Mouse (Mus musculus) forebrain, embryonic 16.5 days (tissue): ENCODE measurements around the gene Nat8f6. TPM values are rescaled to one million over a fixed set of nuclear protein-coding genes. Genes with fewer than 3 reads are reported as not detected.
"Not testable (repeated sequence)": the region's sequence is repeated elsewhere in the genome, so short reads cannot be mapped to it uniquely, and the experiment has no call there.

Source experiments
- ATAC-seq: fragments of 200-750 bp; cut with Nextera tagmentation; 2 replicates; pipeline ENCODE4 v1.8.0; 2017; ENCODE audit warnings: mild to moderate bottlenecking, moderate library complexity
- H3K27ac ChIP-seq: fragments of 300-500 bp; sonication (generic); 2 replicates; pipeline ENCODE4 v1.5.1; 2014; ENCODE audit warnings: low read length, control low read depth
- H3K27me3 ChIP-seq: fragments of 300-500 bp; sonication (generic); replicated peaks from 2 replicates; pipeline ENCODE4 v1.6.1; 2014; ENCODE audit warnings: low read length; ENCODE audit not compliant: control insufficient read depth, insufficient read depth
- H3K36me3 ChIP-seq: fragments of 300-500 bp; sonication (generic); 2 replicates; pipeline ENCODE4 v1.6.1; 2014; ENCODE audit not compliant: control insufficient read depth, insufficient read depth
- H3K4me1 ChIP-seq: fragments of 300-500 bp; sonication (generic); replicated peaks from 2 replicates; pipeline ENCODE4 v1.6.1; 2014; ENCODE audit warnings: low read length; ENCODE audit not compliant: control insufficient read depth, insufficient read depth
- H3K4me2 ChIP-seq: fragments of 300-500 bp; sonication (generic); 2 replicates; pipeline ENCODE4 v1.6.1; 2014; ENCODE audit warnings: mild to moderate bottlenecking, low read length, control low read depth
- H3K4me3 ChIP-seq: fragments of 300-500 bp; sonication (generic); replicated peaks from 2 replicates; pipeline ENCODE4 v1.5.1; 2014; ENCODE audit warnings: mild to moderate bottlenecking, low read length, control low read depth
- H3K9ac ChIP-seq: fragments of 300-500 bp; sonication (generic); replicated peaks from 2 replicates; pipeline ENCODE4 v1.6.1; 2014; ENCODE audit warnings: low read depth, low read length, control low read depth
- H3K9me3 ChIP-seq: fragments of 300-500 bp; sonication (generic); 2 replicates; pipeline ENCODE4 v1.6.1; 2016; ENCODE audit warnings: low read length; ENCODE audit not compliant: control insufficient read depth
- WGBS: fragments of 180-500 bp; shearing (Covaris S2); extraction: QIAGEN DNeasy Blood & Tissue Kit; methylation state at CpG from one replicate; pipeline ENCODE4 v1.1.7; 2014; 5-methylcytosine and 5-hydroxymethylcytosine counted together
- polyA plus RNA-seq: library from polyadenylated mRNA; unstranded; fragments of >200 nt; fragmentation: Nextera tagmentation; extraction: Ambion mirVana; gene quantifications from 2 replicates; pipeline ENCODE4 v1.2.1, GENCODE M21; 2015

Gene Nat8f6
- polyA plus RNA-seq, 1 experiment from 2014 or later, result not detected

DNA sequence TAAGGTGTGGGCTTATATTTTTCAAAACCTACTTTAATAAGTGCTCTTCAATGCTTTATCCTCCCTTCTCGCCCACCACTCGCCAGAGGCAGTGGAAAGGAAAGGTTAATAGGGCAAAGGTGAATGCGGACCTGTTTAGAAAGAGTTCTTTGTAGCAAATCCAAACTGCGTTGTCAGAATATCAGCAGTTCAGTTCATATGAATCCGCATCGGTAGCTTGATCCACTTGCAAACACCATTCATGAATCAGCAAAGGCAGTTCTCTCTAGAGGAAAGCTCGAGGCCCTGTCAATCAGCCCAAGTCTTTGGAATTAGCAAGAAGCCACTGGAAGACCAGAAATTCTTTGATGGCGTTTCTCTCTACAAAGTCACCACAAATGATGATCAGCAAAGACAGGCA is 17.9 kb upstream of the Nat8f6 start:
- Histone ChIP-seq H3K4me3 (no peak overlapping the region), H3K27me3 (no peaks in the 10 kb centered on the region), H3K4me1 (peaks cover 4% of the 10 kb centered on the region), H3K4me2 (no peak overlapping the region), H3K9me3 (no peaks in the 10 kb centered on the region), H3K36me3 (no peaks in the 10 kb centered on the region), H3K9ac (no peak overlapping the region), H3K27ac (no peak overlapping the region)
- no peak for ATAC-seq
- WGBS, result 22% methylated on average over 8 of the region's 8 CpGs

DNA sequence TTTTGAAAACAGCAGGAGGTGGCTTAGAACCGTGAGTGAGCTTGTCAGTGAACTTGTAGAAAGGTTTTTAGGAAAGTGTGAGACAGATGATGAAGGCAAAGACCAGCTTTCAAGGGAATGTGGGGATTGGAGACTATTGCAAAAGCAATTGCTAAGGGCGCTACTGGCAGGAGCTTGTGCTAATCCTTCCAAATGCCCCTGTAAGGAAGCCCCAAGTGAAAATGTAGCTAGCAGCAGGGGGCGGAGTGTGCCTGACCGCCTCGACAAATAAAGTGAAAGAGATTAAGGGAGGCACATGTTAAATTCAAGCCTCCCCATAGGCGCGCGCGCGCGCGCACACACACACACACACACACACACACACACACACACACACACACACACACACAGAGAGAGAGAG is 16.6 kb upstream of the Nat8f6 start:
- WGBS, result 2% methylated on average over 11 of the region's 12 CpGs
- peak overlapping the region; percentile 13 for H3K4me2 ChIP-seq
- peak; percentile 61 for ATAC-seq

DNA sequence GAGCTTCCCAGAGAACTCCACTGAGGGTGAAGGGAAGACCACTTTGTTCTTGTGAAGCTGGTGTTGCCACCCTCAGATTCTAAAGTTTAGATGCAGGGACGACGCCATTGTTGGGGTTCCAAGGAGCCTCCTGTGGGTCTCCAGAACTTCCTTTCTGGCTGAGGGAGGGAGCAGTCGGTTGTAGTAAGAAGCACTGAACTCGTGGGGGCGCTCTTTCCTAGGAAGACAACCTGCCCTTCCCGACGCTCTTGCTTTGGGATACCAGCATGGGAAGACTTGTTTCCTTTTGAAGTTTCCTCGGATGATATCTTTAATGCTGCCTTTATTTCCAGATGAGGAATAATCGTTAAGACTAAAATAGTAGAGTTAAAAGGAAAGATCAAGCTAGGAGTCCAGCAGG is 16.1 kb upstream of the Nat8f6 start:
- not testable (repeated sequence) for H3K9me3 ChIP-seq, H3K27me3 ChIP-seq, H3K27ac ChIP-seq, H3K4me2 ChIP-seq, H3K4me3 ChIP-seq, H3K36me3 ChIP-seq, H3K9ac ChIP-seq, H3K4me1 ChIP-seq, ATAC-seq
- 9% methylated on average over 8 of the region's 9 CpGs for WGBS

More for the DNA sequence above, 16.6 kb upstream of the Nat8f6 start:
- H3K9ac ChIP-seq, H3K4me3 ChIP-seq, H3K36me3 ChIP-seq, H3K27me3 ChIP-seq, H3K4me1 ChIP-seq, H3K27ac ChIP-seq, H3K9me3 ChIP-seq: not testable (repeated sequence)

DNA sequence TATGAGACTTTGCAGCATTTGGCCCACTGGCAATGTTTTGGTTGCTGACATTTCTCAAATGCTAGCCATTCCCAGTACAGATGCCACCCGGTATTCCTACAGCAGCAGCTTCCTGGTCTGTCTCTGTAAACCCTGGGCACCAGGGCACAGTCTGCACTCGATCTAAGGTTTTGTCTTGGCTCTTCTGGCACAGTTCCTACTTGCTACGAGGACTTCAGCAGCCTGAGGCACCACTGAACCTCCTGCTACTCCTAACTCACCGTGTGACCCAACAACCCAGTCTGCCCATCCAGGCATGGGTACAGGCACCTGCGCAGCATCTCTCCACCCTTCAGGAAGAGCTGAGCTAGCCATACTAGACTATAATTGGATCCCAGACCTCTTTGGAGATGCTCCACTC is 15.3 kb upstream of the Nat8f6 start:
- not testable (repeated sequence) for H3K9ac ChIP-seq, H3K4me2 ChIP-seq, ATAC-seq, H3K27me3 ChIP-seq, H3K4me1 ChIP-seq, H3K4me3 ChIP-seq, H3K9me3 ChIP-seq, H3K27ac ChIP-seq, H3K36me3 ChIP-seq
- 64% methylated on average over 5 of the region's 5 CpGs for WGBS

DNA sequence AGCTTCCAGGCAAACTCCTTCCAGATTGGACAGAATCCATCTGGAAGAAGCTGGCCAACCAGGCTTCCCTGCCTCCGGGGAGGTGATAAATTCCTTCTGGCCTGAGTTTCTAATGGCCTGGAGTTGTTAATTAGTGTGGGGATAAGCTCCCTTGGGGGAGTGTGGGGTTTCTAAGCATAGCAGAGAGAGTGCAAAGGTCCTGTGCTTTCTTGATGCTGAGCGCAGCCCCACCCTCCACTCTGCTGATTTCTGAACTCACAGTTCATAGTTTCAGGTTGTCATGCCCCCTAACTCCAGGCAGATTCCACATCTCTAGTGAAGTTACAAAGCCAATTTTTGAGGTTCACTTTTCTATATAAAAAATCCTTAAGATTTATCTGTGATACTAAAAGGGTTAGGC is 14.3 kb upstream of the Nat8f6 start:
- not testable (repeated sequence) for H3K4me1 ChIP-seq, H3K4me3 ChIP-seq, H3K36me3 ChIP-seq, H3K27ac ChIP-seq, H3K4me2 ChIP-seq, H3K9ac ChIP-seq, H3K27me3 ChIP-seq, H3K9me3 ChIP-seq, ATAC-seq
- 64% methylated on average over 1 of the region's 2 CpGs for WGBS

DNA sequence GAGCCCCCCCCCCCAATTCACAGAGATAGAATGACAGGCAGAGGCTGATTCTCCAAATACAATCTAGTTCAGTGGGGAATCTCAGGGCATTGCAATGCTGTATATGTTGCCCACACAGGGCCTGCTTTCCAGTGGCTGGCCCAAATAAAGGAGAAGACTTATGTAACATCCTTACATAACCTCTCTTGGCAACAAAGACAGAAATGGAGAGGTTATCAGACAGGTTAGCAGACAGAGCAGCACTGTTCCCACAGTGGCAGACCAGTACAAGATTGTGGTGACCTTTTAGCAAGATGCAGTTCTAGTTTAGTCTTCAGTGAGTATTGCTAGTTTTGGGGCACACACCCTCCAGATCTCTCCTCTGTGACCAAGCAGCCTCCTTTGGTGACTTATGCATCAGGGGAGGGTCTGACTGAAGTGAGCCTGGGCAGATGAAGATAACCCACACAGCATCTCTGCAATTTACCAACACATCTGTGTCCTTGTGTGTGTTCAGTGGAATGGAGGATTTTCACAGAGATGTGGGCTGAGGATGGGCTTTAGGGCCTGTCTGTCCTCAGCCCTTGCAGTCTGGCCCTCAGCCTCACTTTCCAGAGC is 13.8 kb upstream of the Nat8f6 start:
- H3K27me3 ChIP-seq, result not testable (repeated sequence)

DNA sequence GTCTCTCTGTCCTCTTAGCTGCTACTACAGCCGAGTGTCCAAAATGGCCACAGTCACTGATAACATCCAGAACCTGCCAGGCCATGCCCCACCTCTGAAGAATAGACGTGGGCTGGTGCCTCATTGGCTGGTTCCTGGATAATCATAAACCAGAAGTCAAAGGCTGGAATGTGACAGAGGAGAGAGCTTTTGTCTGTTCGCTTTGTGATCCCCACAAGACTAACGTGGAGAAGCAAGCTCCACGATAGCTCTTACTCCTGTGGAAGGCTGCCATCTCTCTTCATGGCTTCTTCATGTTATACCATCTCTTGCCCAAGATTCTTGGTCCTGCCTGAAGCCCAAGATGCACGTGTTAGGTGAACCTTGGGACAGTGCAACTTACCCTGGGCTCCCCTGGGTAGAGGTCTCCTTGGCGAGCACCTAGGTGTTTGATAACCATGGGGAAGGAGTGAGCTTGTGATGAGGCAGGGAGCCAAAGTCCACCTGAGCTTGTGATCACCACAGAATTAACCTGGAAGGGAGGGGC is 11.1 kb upstream of the Nat8f6 start, which contains the start of gene Nat8:
Nat8 (minus strand) TSS at position 287 of the 526 bp plus-strand sequence.
- Histone ChIP-seq H3K4me2 (no peak within 1 kb of the TSS), H3K9me3 (no peaks in the 10 kb centered on the region), H3K9ac (no peak within 1 kb of the TSS), H3K27ac (no peak within 1 kb of the TSS), H3K4me3 (no peak within 1 kb of the TSS), H3K27me3 (no peaks in the 10 kb centered on the region), H3K4me1 (no peaks in the 10 kb centered on the region), H3K36me3 (no peaks in the 10 kb centered on the region)
- ATAC-seq, result no peak
- 86% methylated on average over 7 of the region's 7 CpGs for WGBS

More for the DNA sequence above, 13.8 kb upstream of the Nat8f6 start:
- not testable (repeated sequence) for H3K27ac ChIP-seq, H3K4me1 ChIP-seq, ATAC-seq, H3K36me3 ChIP-seq, H3K9ac ChIP-seq, H3K4me2 ChIP-seq, H3K9me3 ChIP-seq, H3K4me3 ChIP-seq

DNA sequence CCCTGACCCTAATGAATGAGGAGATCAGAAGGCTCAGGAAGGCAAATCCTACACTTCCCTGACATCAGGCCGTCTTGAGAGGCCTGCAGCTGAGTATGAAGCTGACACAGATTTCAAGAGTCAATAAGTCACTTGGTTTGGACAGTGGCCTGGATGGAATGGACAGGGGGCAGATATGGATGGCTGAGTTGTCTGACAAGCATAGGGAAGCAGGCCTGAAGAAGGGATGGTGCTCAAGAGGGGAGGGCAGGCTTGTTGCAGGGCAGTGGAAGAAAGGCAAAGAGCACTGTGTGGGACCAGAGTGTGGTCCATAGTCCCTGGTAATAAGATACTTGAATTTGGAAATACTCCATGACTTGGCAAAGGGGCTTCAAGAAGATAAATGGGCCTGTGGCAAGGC is 8.7 kb upstream of the Nat8f6 start:
- Histone ChIP-seq H3K4me1 (no peaks in the 10 kb centered on the region), H3K4me2 (no peak overlapping the region), H3K4me3 (no peak overlapping the region), H3K27me3 (no peaks in the 10 kb centered on the region), H3K27ac (no peak overlapping the region), H3K36me3 (no peaks in the 10 kb centered on the region), H3K9ac (no peak overlapping the region), H3K9me3 (no peaks in the 10 kb centered on the region)
- no peak for ATAC-seq
- 75% methylated on average over 1 of the region's 1 CpGs for WGBS

DNA sequence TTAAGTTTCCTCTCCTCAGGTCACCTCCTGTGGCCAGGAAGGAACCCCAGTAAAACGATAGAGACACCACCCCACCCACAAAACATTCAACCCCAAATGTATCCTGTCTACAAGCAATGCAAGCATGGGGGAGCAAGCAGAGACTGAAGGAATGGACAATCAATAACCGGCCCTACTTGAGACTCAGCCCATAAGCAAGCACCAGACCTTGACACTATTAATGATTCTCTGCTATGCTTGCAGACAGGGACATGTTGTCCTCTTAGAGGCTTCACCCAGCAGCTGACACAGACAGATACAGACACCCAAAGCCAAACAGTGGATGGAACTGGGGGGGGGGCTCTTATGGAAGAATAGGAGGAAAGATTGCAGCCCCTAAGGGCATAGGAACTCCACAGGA is 5.1 kb upstream of the Nat8f6 start:
- H3K4me1 ChIP-seq, result no peaks in the 10 kb centered on the region
- 95% methylated on average over 2 of the region's 2 CpGs for WGBS
- no peak overlapping the region for H3K4me3 ChIP-seq
- H3K9ac ChIP-seq, result no peak overlapping the region
- H3K9me3 ChIP-seq, result no peaks in the 10 kb centered on the region
- H3K36me3 ChIP-seq, result no peaks in the 10 kb centered on the region
- H3K27ac ChIP-seq, result no peak overlapping the region
- no peaks in the 10 kb centered on the region for H3K27me3 ChIP-seq
- no peak overlapping the region for H3K4me2 ChIP-seq
- ATAC-seq, result no peak
